Mouse (Mus musculus): Measurements from ENCODE around the gene Mall. TPM values are rescaled to one million over a fixed set of nuclear protein-coding genes. Genes with fewer than 3 reads are reported as not detected.

The Mall gene
- polyA plus RNA-seq, 1 experiment from 2014 or later: 37.3 TPM

- WGBS: 18% methylated on average over 2 of the region's 2 CpGs
Observed at GRCm38 (mm10) chr2:127667843-127668506, 61.8 kb downstream of the Mall start.

GRCm38 (mm10) chr2:127667015-127667414 lies 62.7 kb downstream of the Mall start:
- H3K4me2 ChIP-seq (replicated peaks): no peak overlapping the region
- no peak overlapping the region for H3K9ac ChIP-seq
- peaks cover 6% of the 10 kb centered on the region; the same call in 1 of the 2 replicates for H3K27me3 ChIP-seq
- no peak for ATAC-seq (ENCODE audit: insufficient number of reproducible peaks, low FRiP score, low TSS enrichment, low read depth)
- H3K27ac ChIP-seq (replicated peaks): no peak overlapping the region
- no peaks in the 10 kb centered on the region for H3K4me1 ChIP-seq
- H3K9me3 ChIP-seq (replicated peaks): no peaks in the 10 kb centered on the region
- no peak overlapping the region for H3K4me3 ChIP-seq (replicated peaks)
- H3K36me3 ChIP-seq: no peaks in the 10 kb centered on the region

More at GRCm38 (mm10) chr2:127667843-127668506, 61.8 kb downstream of the Mall start:
- no peak for ATAC-seq (ENCODE audit: insufficient number of reproducible peaks, low FRiP score, low TSS enrichment, low read depth)
- no peak overlapping the region for H3K4me3 ChIP-seq (replicated peaks)
- no peaks in the 10 kb centered on the region for H3K4me1 ChIP-seq
- no peak overlapping the region for H3K4me2 ChIP-seq (replicated peaks)
- H3K27me3 ChIP-seq: peaks cover 6% of the 10 kb centered on the region; the same call in 1 of the 2 replicates
- no peaks in the 10 kb centered on the region for H3K9me3 ChIP-seq (replicated peaks)
- no peak overlapping the region for H3K9ac ChIP-seq
- no peaks in the 10 kb centered on the region for H3K36me3 ChIP-seq
- no peak overlapping the region for H3K27ac ChIP-seq (replicated peaks)

GRCm38 (mm10) chr2:127662708-127663107 lies 67.0 kb downstream of the Mall start:
- Histone ChIP-seq H3K4me1 (no peaks in the 10 kb centered on the region), H3K4me3 (replicated peaks) (no peak overlapping the region), H3K4me2 (replicated peaks) (no peak overlapping the region), H3K9ac (no peak overlapping the region), H3K36me3 (no peaks in the 10 kb centered on the region), H3K27ac (replicated peaks) (no peak overlapping the region), H3K27me3 (peaks cover 10% of the 10 kb centered on the region), H3K9me3 (replicated peaks) (no peaks in the 10 kb centered on the region)
- WGBS: 52% methylated on average over 2 of the region's 2 CpGs
- ATAC-seq (ENCODE audit: insufficient number of reproducible peaks, low FRiP score, low TSS enrichment, low read depth): no peak

- Histone ChIP-seq H3K9ac (no peak within 1 kb of the TSS), H3K27me3 (peaks cover 68% of the 10 kb centered on the region), H3K4me3 (replicated peaks) (peak within 1 kb of the TSS; percentile 26), H3K4me1 (peaks cover 8% of the 10 kb centered on the region), H3K9me3 (replicated peaks) (no peaks in the 10 kb centered on the region), H3K4me2 (replicated peaks) (peak within 1 kb of the TSS; percentile 51), H3K36me3 (no peaks in the 10 kb centered on the region), H3K27ac (replicated peaks) (no peak within 1 kb of the TSS)
- WGBS: 1% methylated on average over 43 of the region's 43 CpGs
- no peak for ATAC-seq (ENCODE audit: insufficient number of reproducible peaks, low FRiP score, low TSS enrichment, low read depth)
Observed at GRCm38 (mm10) chr2:127656086-127656720, 73.5 kb downstream of the Mall start, which contains the start of gene Mal. Gene Mal, minus strand, starts transcription at chr2:127656695.

GRCm38 (mm10) chr2:127655419-127655818 lies 74.3 kb downstream of the Mall start:
- H3K4me3 ChIP-seq (replicated peaks): no peak overlapping the region
- H3K9me3 ChIP-seq (replicated peaks): no peaks in the 10 kb centered on the region
- no peak for ATAC-seq (ENCODE audit: insufficient number of reproducible peaks, low FRiP score, low TSS enrichment, low read depth)
- no peaks in the 10 kb centered on the region for H3K36me3 ChIP-seq
- peaks cover 8% of the 10 kb centered on the region for H3K4me1 ChIP-seq
- H3K27ac ChIP-seq (replicated peaks): no peak overlapping the region
- no peak overlapping the region for H3K9ac ChIP-seq
- H3K27me3 ChIP-seq: peaks cover 72% of the 10 kb centered on the region
- 3% methylated on average over 9 of the region's 9 CpGs for WGBS
- H3K4me2 ChIP-seq (replicated peaks): no peak overlapping the region

- Histone ChIP-seq H3K36me3 (no peaks in the 10 kb centered on the region), H3K27me3 (peaks cover 74% of the 10 kb centered on the region), H3K4me2 (replicated peaks) (no peak overlapping the region), H3K4me3 (replicated peaks) (no peak overlapping the region), H3K4me1 (peaks cover 8% of the 10 kb centered on the region), H3K9ac (no peak overlapping the region), H3K27ac (replicated peaks) (no peak overlapping the region), H3K9me3 (replicated peaks) (no peaks in the 10 kb centered on the region)
- WGBS: 58% methylated on average over 3 of the region's 3 CpGs
- no peak for ATAC-seq (ENCODE audit: insufficient number of reproducible peaks, low FRiP score, low TSS enrichment, low read depth)
Observed at GRCm38 (mm10) chr2:127654786-127655185, 74.9 kb downstream of the Mall start.

Other genes starting within 250 kb of the Mall start
- 2.8 and 4.8 TPM in 2 replicates for gene Kcnip3, start 207.8 kb downstream of the Mall start, polyA plus RNA-seq (2015; fragmentation: Nextera tagmentation; extraction: Ambion mirVana)
- 8.9 and 11.2 TPM in 2 replicates for gene Prom2, start 188.5 kb downstream of the Mall start, polyA plus RNA-seq (2015; fragmentation: Nextera tagmentation; extraction: Ambion mirVana)
- gene Zfp661, start 142.8 kb downstream of the Mall start, polyA plus RNA-seq (2015; fragmentation: Nextera tagmentation; extraction: Ambion mirVana): 4.7 and 5.8 TPM in 2 replicates
- 113 and 124 TPM in 2 replicates for gene Mrps5, start 142.7 kb downstream of the Mall start, polyA plus RNA-seq (2015; fragmentation: Nextera tagmentation; extraction: Ambion mirVana)
- 68.0 and 73.1 TPM in 2 replicates for gene Mal, start 73.2 kb downstream of the Mall start, polyA plus RNA-seq (2015; fragmentation: Nextera tagmentation; extraction: Ambion mirVana)
- gene Nphp1, start 59.0 kb upstream of the Mall start, polyA plus RNA-seq (2015; fragmentation: Nextera tagmentation; extraction: Ambion mirVana): 36.4 and 45.6 TPM in 2 replicates
- 36.0 and 36.9 TPM in 2 replicates for gene Mtln, start 62.6 kb upstream of the Mall start, polyA plus RNA-seq (2015; fragmentation: Nextera tagmentation; extraction: Ambion mirVana)
- 32.2 and 32.6 TPM in 2 replicates for gene Bub1, start 101.9 kb upstream of the Mall start, polyA plus RNA-seq (2015; fragmentation: Nextera tagmentation; extraction: Ambion mirVana)
- 0.15 and 0.47 TPM in 2 replicates for gene Acoxl, start 108.9 kb upstream of the Mall start, polyA plus RNA-seq (2015; fragmentation: Nextera tagmentation; extraction: Ambion mirVana)